Mouse (Mus musculus) thymus, postnatal 14 days (tissue): ENCODE measurements around the gene Oit3.
A peak's percentile ranks its signal among the peaks of the same experiment; 100 is the strongest.
"Not testable (repeated sequence)": the region's sequence is repeated elsewhere in the genome, so short reads cannot be mapped to it uniquely, and the experiment has no call there.

Source experiments
- DNase-seq: peaks from one replicate; pipeline ENCODE4 v3.0.0; 2021

The Oit3 gene

DNA sequence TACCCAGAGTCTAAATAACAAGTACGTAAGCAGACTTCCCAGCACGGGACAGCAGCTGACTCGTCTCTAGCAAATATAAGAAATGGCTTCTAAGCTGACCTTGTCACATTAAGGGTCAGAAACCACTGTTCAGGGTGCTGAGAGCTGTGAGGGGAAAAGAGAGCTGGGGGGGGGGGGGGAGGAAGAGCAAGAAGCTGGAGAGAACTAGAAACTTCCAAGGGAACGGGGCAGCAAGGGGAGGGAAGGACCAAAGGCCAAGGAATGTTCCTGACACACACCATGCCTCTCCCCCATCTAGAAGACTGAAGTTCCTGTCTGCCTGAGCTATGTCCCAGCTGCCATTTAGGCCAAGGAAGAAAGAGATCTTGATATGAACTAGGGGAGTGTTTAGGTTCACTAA, 15.2 kb downstream of the Oit3 start:
- no peak for DNase-seq

GRCm38 (mm10) chr10:59425369-59425768, 16.2 kb downstream of the Oit3 start:
- DNase-seq: no peak

- DNase-seq: no peak
These were observed 17.1 kb downstream of the Oit3 start for GRCm38 (mm10) chr10:59424453-59424852.

GRCm38 (mm10) chr10:59419516-59419915, 22.1 kb downstream of the Oit3 start:
- DNase-seq: no peak

DNA sequence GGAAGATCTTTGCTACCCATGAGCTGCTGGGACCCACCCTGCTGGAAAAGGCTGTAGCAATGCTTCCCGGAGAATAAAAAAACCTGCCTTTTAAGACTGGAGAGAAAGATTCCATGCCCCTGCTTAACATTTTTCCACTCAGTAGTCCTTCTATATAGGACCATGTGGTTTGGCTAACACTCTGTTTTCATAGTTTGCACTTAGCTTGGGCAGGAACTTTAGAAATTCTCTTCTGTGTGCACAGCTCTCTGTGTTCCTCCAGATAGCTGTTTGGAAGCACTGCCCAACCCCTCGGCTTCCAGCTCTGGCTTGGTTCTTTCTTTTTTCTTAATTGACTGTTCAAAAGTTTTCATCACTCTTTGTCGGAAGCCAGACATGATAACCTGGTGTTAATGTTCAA, 25.0 kb downstream of the Oit3 start:
- DNase-seq: no peak

DNA sequence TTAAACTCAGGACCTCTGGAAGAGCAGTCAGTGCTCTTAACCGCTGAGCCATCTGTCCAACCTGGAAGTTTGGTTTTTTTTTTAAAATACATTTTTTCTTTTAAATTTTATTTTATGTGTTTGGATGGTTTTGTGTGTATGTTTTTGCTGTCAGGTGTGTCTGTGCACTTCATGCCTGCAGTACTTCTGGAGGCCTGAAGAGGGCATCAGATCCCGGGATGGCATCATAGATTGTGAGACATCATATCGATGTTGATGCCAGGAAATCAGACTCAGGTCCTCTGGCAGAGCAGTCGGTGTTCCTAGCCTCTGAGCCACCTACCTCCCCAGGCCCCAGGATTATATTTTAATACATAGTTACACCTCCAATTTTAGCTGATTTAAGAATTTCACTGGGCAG, 27.9 kb downstream of the Oit3 start:
- DNase-seq: no peak

DNA sequence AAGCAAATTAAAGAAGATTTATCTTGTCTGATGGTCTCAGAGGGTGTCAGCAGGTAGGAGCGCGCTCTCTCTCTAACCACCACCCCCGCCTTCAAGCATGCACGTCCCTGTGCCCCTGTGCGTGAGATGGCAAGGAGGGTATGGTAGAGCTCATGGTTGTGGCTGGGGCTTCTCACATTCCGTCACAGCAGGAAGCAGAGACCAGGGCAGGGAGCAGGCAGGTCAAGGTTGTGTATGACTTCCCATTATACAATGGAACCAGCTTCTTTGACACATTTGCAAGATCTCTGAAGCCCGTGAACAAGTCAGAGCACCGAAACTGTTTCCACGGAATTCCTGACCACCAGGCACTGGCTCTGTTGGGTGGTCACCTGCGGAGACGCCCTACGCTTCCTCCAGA, 31.3 kb downstream of the Oit3 start:
- no peak for DNase-seq

- no peak for DNase-seq
These were observed 33.1 kb downstream of the Oit3 start for GRCm38 (mm10) chr10:59408499-59408898.

GRCm38 (mm10) chr10:59403793-59404149, 37.8 kb downstream of the Oit3 start:
- DNase-seq: no peak

DNA sequence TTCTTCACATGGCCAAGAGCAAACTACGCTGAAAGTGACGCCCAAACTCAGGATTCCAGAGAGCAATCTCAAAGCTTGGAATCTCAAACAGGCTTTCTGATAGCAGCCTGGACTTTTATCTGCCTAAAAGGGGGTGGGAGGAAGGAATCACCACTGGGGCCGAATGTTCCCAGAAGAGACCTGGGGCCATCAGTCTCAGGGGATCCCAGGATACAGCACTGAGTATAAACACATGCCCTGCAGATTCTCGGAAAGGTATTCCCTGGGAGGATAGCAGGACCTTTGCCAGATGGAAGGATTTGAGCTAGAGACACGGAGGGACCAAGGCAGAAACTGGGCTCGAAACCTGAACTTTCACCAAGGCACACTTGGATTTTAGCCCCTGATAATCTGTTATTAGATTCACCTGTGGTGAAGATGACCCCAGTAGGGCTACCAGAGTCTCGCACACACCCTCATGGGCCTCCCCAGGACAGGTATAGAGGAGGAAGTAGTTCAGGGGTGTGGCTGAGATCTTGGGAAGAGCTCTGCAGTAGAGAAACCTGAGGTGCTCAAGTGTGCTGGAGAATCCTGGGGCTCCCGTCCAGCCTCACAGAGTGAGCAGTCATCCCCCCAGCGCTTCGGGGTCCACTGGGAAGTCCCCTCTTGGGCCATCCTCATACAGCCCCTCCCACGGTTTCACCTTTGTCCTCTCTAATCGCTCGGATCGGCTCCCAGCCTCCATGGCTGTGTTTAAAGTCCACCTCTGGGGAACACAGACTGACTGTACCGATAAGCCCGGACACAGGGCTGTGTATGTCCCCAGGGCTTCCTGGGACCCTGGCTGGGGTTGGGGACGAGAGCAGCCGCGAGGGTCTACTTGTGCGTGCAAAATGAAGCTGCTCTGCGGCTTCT, 38.4 kb downstream of the Oit3 start, which contains the start of gene Pla2g12b:
Gene Pla2g12b (plus strand): TSS at position 762 of the 894 bp plus-strand sequence.
- no peak for DNase-seq

DNA sequence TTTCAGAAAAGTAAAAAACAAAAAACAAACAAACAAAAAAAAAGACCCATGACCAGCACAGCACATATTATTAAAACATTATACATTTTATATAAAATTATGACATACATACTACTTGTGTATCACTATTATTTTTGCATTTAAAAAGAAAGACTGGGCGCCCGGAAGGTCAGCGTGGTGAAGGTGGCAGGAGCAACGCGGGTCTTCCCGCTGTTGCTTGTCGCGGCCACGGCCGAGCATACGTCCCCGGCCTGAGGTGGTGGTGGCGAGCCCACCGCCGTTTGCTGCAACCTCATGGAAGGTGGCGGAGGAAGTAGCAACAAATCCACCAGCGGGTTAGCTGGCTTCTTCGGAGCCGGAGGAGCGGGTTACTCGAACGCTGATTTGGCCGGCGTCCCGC, 46.1 kb downstream of the Oit3 start, which contains the start of gene Gm10273:
Gene Gm10273 (plus strand): TSS at position 172 of the 400 bp plus-strand sequence.
- not testable (repeated sequence) for DNase-seq

DNA sequence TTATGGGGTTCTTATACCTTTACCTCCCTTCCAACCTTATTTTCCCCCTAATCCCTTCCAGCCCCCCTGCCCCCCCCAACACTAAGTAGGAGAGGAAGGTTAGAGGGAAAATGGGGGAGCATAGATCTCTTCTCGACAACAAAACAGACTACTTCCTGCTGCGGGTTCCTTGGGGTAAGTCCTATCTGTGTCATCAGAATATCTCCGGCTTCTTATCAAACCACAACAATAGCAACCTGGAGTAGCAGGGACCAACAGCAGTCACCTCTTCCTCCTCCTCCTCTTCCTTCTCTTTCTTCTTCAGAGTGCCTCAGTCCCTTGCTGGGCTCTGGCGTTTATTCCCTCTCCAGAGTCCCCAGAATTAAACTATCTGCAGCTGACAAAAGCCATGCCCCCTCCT, 49.7 kb downstream of the Oit3 start:
- no peak for DNase-seq

DNA sequence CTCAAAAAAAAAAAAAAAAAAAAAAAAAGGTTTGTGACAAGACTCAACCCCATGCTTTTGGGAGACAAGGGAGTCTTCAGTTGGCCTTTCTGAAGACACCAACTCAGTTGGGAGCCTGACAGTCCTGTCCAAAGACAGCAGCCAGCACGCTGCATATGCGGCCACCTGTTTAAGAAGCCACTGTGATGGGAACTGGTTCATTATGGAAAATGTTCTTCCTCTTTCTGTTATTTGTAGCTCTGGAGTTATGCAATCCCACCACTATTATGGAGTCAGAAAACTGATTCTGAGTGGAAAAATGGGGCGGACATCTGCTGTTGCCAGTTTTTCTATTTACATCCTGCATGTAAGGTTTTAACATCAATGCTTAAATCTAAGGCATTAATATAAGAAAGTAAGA, 51.9 kb downstream of the Oit3 start:
- DNase-seq: no peak

GRCm38 (mm10) chr10:59386951-59387350, 54.6 kb downstream of the Oit3 start:
- no peak for DNase-seq

DNA sequence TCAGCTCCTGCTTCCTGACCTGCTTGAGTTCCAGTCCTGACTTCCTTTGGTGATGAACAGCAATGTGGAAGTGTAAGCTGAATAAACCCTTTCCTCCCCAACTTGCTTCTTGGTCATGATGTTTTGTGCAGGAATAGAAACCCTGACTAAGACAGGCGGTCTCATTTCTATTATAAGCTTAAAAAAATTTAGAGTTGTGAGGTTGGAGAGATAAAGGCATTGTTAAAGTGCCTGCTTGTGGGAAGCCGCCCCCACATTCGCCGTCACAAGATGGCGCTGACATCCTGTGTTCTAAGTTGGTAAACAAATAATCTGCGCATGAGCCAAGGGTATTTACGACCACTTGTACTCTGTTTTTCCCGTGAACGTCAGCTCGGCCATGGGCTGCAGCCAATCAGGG, 60.0 kb downstream of the Oit3 start:
- not testable (repeated sequence) for DNase-seq

DNA sequence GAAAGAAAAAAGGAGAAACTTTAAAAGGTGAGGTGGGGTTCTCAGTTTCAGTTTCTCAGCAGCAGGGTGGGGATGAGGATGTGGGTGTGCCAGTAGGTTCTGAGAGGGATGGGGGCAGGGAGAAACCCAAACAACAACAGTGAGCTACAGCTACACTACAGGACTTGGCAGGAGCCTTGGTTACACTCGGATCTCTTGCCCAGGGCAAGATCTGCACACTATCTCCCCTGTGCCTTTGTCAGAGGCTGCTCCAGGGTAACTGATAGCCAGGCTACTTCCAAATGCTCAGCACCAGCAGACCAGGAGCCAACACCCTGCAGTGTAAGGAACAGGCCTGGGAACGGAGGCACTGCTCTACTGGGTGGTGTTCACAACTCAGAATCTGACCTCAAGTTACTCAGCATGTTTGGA, 61.2 kb downstream of the Oit3 start:
- no peak for DNase-seq

- no peak for DNase-seq
These were observed 61.7 kb downstream of the Oit3 start for GRCm38 (mm10) chr10:59379927-59380326.

DNA sequence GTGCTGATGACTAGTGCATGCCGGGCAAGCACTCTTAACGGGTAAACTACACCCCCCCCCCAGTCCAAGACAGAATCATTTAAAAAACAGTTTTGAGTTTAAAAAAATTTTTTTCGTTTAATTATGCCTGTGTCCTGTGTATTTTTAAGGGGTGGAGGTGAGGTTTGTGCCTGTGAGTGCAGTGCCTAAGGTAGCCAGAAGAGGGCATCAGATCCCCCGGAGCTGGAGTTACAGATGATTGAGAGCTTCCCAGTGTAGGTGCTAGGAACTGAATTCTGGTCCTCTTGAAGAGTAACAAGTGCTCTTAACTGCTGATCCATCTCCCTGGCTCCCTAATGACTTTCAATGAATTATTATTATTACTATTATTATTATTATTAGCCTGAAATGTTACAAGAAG, 62.9 kb downstream of the Oit3 start:
- DNase-seq: peak; percentile 13

DNA sequence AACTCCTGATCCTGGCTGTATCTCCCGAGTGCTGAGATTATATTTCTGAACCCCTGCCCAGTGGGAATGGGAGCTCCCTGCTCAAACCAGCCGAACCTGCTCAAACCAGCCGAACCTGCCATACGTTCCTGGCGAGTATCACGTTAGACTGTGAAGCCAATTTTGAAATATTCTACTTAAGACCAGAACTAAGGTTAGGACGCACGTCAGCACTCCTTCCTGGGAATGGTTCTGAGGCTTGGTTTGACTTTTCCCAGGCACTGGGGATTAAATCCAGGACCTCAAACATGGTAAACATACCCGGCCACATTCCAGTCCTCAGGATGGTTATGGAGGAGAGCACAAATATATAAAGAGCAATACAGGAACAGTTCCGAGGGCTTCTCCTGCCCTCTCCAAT, 63.7 kb downstream of the Oit3 start:
- DNase-seq: no peak
